Mouse (Mus musculus) lung, adult 2 months (tissue): ENCODE data around the gene Itgb3.

Source experiments
- CTCF ChIP-seq: fragments of 200-500 bp; IDR thresholded peaks from 2 replicates; pipeline ENCODE4 v1.5.1; 2011; ENCODE audit warnings: mild to moderate bottlenecking, low read length, control low read depth; ENCODE audit not compliant: insufficient read depth
- POLR2A ChIP-seq: fragments of 200-500 bp; IDR thresholded peaks from 2 replicates; pipeline ENCODE4 v1.6.1; 2011; ENCODE audit warnings: low read depth, mild to moderate bottlenecking, control low read depth, low read length, borderline replicate concordance; ENCODE audit errors: extremely low read depth

DNA sequence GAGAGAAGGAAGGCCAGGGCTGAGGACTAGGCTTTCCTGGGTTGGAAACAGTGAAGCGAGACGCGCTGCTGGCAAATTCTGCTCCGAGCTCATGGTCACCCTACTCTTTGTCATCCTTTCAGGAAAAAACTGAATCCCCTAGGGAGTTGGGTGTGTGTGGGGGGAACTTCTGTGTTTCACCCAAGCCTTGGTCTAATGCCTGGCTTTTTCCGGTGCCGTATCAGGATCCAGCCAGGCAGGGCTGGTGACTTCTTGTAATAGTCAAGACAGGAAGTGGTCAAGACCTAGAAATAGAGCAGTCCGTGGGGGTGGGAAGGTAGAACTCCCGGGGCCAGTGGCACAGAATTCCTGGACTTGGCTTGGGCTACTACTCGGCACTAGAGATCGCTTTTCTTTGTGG lies 11.4 kb upstream of the Itgb3 start:
- no peak for TF ChIP-seq POLR2A
- TF ChIP-seq CTCF = no peak
